Mouse (Mus musculus) C2C12 (cell line): ENCODE measurements around the gene Phospho1. TPM values are rescaled to one million over a fixed set of nuclear protein-coding genes. Genes with fewer than 3 reads are reported as not detected.
A peak's percentile ranks its signal among the peaks of the same experiment; 100 is the strongest.

Source experiments
- H3K27me3 ChIP-seq: one replicate; pipeline ENCODE4 v1.6.1; 2011; ENCODE audit not compliant: control insufficient read depth, insufficient read depth, insufficient read length
- H3K36me3 ChIP-seq: one replicate; pipeline ENCODE4 v1.6.1; 2011; ENCODE audit not compliant: control insufficient read depth, insufficient read depth
- H3K4me3 ChIP-seq: one replicate; pipeline ENCODE4 v1.5.1; 2011; ENCODE audit warnings: mild to moderate bottlenecking, control low read depth; ENCODE audit not compliant: poor library complexity, insufficient read depth, severe bottlenecking
- H3K79me2 ChIP-seq: one replicate; pipeline ENCODE4 v1.6.1; 2011; ENCODE audit not compliant: control insufficient read depth, insufficient read depth
- H3K79me3 ChIP-seq: one replicate; pipeline ENCODE4 v1.6.1; 2011; ENCODE audit warnings: low read depth, control low read depth
- H3ac ChIP-seq: one replicate; pipeline ENCODE3; 2011; ENCODE audit warnings: low read depth; ENCODE audit not compliant: control insufficient read depth, insufficient read length
- CEBPB ChIP-seq: IDR thresholded peaks from one replicate; pipeline ENCODE4 v1.6.1; 2011; ENCODE audit warnings: low read depth, mild to moderate bottlenecking, control low read depth, moderate library complexity
- CTCF ChIP-seq: IDR thresholded peaks from one replicate; pipeline ENCODE4 v1.5.1; 2011; ENCODE audit not compliant: control insufficient read depth, insufficient read depth, insufficient read length
- FOSL1 ChIP-seq: IDR thresholded peaks from one replicate; pipeline ENCODE4 v1.8.0; 2011; ENCODE audit warnings: mild to moderate bottlenecking, low read length; ENCODE audit not compliant: poor library complexity, insufficient read depth, severe bottlenecking
- MAX ChIP-seq: IDR thresholded peaks from one replicate; pipeline ENCODE4 v1.6.1; 2011; ENCODE audit warnings: mild to moderate bottlenecking, control low read depth
- MYOD1 ChIP-seq: IDR thresholded peaks from one replicate; pipeline ENCODE4 v1.6.1; 2011; ENCODE audit warnings: low read depth; ENCODE audit not compliant: control insufficient read depth, insufficient read length
- MYOG ChIP-seq: IDR thresholded peaks from one replicate; pipeline ENCODE4 v1.6.1; 2011; ENCODE audit not compliant: control insufficient read depth, insufficient read length; ENCODE audit errors: extremely low read depth
- USF1 ChIP-seq: IDR thresholded peaks from one replicate; pipeline ENCODE4 v1.6.1; 2011; ENCODE audit warnings: low read depth, mild to moderate bottlenecking, control low read depth, moderate library complexity
- polyA plus RNA-seq: library from polyadenylated mRNA; unstranded; fragments of >200 nt; fragmentation: generic; extraction: Trizol; gene quantifications from one replicate; pipeline ENCODE4 v1.2.1, GENCODE M21; 2012; ENCODE audit warnings: missing spikeins

Gene Phospho1
- polyA plus RNA-seq, 1 experiment, result 98.3 TPM

- Histone ChIP-seq H3K27me3 (no peaks in the 10 kb centered on the region), H3K79me2 (no peaks in the 10 kb centered on the region), H3K36me3 (no peaks in the 10 kb centered on the region), H3K79me3 (no peaks in the 10 kb centered on the region), H3K4me3 (no peak overlapping the region), H3ac (no peak overlapping the region)
- TF ChIP-seq CEBPB (no peak), FOSL1 (no peak)
Observed at GRCm38 (mm10) chr11:95843421-95843950, 19.2 kb downstream of the Phospho1 start.

GRCm38 (mm10) chr11:95844935-95845334 lies 20.6 kb downstream of the Phospho1 start:
- Histone ChIP-seq H3K4me3 (no peak overlapping the region), H3K79me2 (no peaks in the 10 kb centered on the region), H3K36me3 (no peaks in the 10 kb centered on the region), H3K79me3 (no peaks in the 10 kb centered on the region), H3ac (no peak overlapping the region), H3K27me3 (peaks cover 3% of the 10 kb centered on the region)
- TF ChIP-seq CEBPB (no peak), MYOG (no peak), FOSL1 (no peak), CTCF (no peak), MAX (no peak), USF1 (no peak), MYOD1 (no peak)

DNA sequence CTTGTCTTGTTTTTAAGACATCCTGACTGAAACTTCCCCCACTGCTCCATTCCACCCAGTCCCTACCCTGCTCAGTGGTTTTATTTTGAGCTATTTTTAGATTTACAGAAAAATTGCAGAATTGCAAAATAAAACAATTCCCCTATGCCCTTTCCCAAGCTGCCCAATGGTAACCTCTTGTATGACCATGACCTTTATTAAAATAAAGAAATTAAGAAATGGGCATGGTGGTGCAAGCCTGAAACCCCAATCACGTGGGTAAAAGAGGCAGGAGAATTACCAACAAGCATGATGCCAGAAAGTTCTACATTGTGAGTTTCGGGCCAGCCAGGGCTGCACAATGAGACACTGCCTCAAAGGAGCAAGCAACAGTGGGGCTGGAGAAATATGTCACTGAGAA lies 26.6 kb downstream of the Phospho1 start:
- Histone ChIP-seq H3K4me3 (no peak overlapping the region), H3K79me3 (no peaks in the 10 kb centered on the region), H3K36me3 (no peaks in the 10 kb centered on the region), H3K27me3 (peaks cover 7% of the 10 kb centered on the region), H3ac (no peak overlapping the region), H3K79me2 (no peaks in the 10 kb centered on the region)
- TF ChIP-seq CEBPB (no peak), USF1 (no peak), MYOG (no peak), CTCF (no peak), FOSL1 (no peak), MAX (no peak), MYOD1 (no peak)

DNA sequence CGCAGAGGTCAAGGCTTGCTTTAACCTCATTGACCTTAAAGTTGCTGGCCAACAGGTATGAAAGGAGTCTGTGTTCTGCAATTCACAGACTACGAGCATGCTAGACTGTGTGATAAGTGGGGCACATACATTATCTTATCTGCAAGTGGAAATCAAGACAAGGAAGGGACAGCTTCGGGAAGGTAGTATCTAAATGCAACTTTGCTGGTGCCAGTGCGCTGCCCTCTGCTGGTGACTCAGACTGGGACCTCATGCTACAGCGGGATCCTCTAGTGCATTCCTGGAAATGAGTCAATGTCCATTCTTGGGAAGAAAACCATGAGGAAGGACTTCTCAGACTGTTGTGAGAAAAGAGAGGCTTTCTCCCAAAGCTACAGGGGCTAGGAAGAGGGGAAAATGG lies 29.4 kb downstream of the Phospho1 start:
- H3K79me3 ChIP-seq, result no peaks in the 10 kb centered on the region
- H3ac ChIP-seq, result no peak overlapping the region
- H3K36me3 ChIP-seq, result no peaks in the 10 kb centered on the region
- TF ChIP-seq USF1 (no peak), MYOG (no peak), CEBPB (no peak), MYOD1 (no peak), FOSL1 (no peak), CTCF (no peak), MAX (no peak)
- no peaks in the 10 kb centered on the region for H3K79me2 ChIP-seq
- no peak overlapping the region for H3K4me3 ChIP-seq
- peaks cover 7% of the 10 kb centered on the region for H3K27me3 ChIP-seq

- TF ChIP-seq MYOG (no peak), MYOD1 (no peak), FOSL1 (no peak), CEBPB (no peak), USF1 (no peak), CTCF (no peak), MAX (no peak)
- no peaks in the 10 kb centered on the region for H3K27me3 ChIP-seq
- no peaks in the 10 kb centered on the region for H3K36me3 ChIP-seq
Observed at GRCm38 (mm10) chr11:95857306-95857705, 33.0 kb downstream of the Phospho1 start.

GRCm38 (mm10) chr11:95857716-95858527 lies 33.6 kb downstream of the Phospho1 start:
- no peaks in the 10 kb centered on the region for H3K27me3 ChIP-seq
- peak overlapping the region; percentile 30 for H3K4me3 ChIP-seq
- TF ChIP-seq MYOG (no peak), CTCF (no peak), MYOD1 (no peak), USF1 (no peak), MAX (no peak)
- no peaks in the 10 kb centered on the region for H3K79me3 ChIP-seq
- no peaks in the 10 kb centered on the region for H3K36me3 ChIP-seq
- H3K79me2 ChIP-seq, result no peaks in the 10 kb centered on the region
- H3ac ChIP-seq, result peak overlapping the region; percentile 49

More at GRCm38 (mm10) chr11:95857306-95857705, 33.0 kb downstream of the Phospho1 start:
- H3K79me2 ChIP-seq, result no peaks in the 10 kb centered on the region
- H3K4me3 ChIP-seq, result no peak overlapping the region
- H3K79me3 ChIP-seq, result no peaks in the 10 kb centered on the region
- no peak overlapping the region for H3ac ChIP-seq
